12 mouse cellular contexts compared by ENCODE assay signal in genomic region chr12:83512783-83513182, GRCm38 (mm10). TPM values are rescaled to one million over a fixed set of nuclear protein-coding genes. Genes with fewer than 3 reads are reported as not detected.
A peak's percentile ranks its signal among the peaks of the same experiment; 100 is the strongest.
DNase-seq lines count a peak whose midpoint lies in the region; ATAC-seq lines count a peak whose summit lies in the region.
"Had no signal": no experiment of that assay in that cellular context is flagged by ENCODE, and none has a peak within 500 bp of the region (broad histone marks: within the 10 kb centered on the region; RNA-seq: fewer than 3 reads in every experiment).

No protein-coding gene starts in this region.

- intact Hi-C loops in heart, postnatal 25 days (cut with DNase I), result no loop called here

- ATAC-seq in neural tube, embryonic 13.5 days (ENCODE audit: low read depth), result peak; percentile 75
- ATAC-seq in intestine, embryonic 16.5 days, result no peak

- peaks cover 14% of the 10 kb centered on the region for H3K4me1 ChIP-seq in neural tube, embryonic 13.5 days (replicated peaks)
- H3K4me1 ChIP-seq in intestine, embryonic 16.5 days (ENCODE audit: control insufficient read depth, insufficient read depth, low read length), result peaks cover 5% of the 10 kb centered on the region; the same call in 1 of the 2 replicates

- no peaks in the 10 kb centered on the region for H3K36me3 ChIP-seq in neural tube, embryonic 13.5 days
- H3K36me3 ChIP-seq in intestine, embryonic 16.5 days (ENCODE audit: control insufficient read depth, insufficient read depth, low read length), result no peaks in the 10 kb centered on the region

- H3K27ac ChIP-seq in neural tube, embryonic 13.5 days (replicated peaks), result peak overlapping the region; percentile 70
- no peak overlapping the region for H3K27ac ChIP-seq in intestine, embryonic 16.5 days (ENCODE audit: low read length)
- H3K27ac ChIP-seq: macrophage had no signal

- peak; percentile 80 for DNase-seq in heart, adult 11 months
- no peak for DNase-seq in heart, postnatal 25 days (ENCODE audit: low spot score)
- DNase-seq in neural tube, embryonic 10.5 days (ENCODE audit: extremely low spot score, low spot score), result no peak
- DNase-seq in lung, adult 18-20 months, result no peak
- no peak for DNase-seq in embryo, embryonic 11 days
- DNase-seq in yolk sac, embryonic 10.5 days (ENCODE audit: low spot score), result no peak
- DNase-seq: cerebellum, adult 18-20 months; thymus, adult 2 months had no signal

- WGBS in neural tube, embryonic 13.5 days, result 9% methylated on average over 4 of the region's 4 CpGs
- 28% methylated on average over 4 of the region's 4 CpGs for WGBS in intestine, embryonic 16.5 days

- no peak overlapping the region for H3K4me2 ChIP-seq in neural tube, embryonic 13.5 days
- H3K4me2 ChIP-seq in intestine, embryonic 16.5 days (ENCODE audit: low read depth, low read length), result no peak overlapping the region

- no peak overlapping the region for H3K9ac ChIP-seq in neural tube, embryonic 13.5 days
- peak overlapping the region; percentile 41; the same call in 1 of the 2 replicates for H3K9ac ChIP-seq in intestine, embryonic 16.5 days (ENCODE audit: low read depth, low read length)

- H3K9me3 ChIP-seq in neural tube, embryonic 13.5 days, result no peaks in the 10 kb centered on the region
- no peaks in the 10 kb centered on the region for H3K9me3 ChIP-seq in intestine, embryonic 16.5 days (ENCODE audit: control insufficient read depth, low read length)

- H3K27me3 ChIP-seq in neural tube, embryonic 13.5 days, result no peaks in the 10 kb centered on the region
- H3K27me3 ChIP-seq in intestine, embryonic 16.5 days (replicated peaks; ENCODE audit: control insufficient read depth, insufficient read depth, low read length), result no peaks in the 10 kb centered on the region

- H3K4me3 ChIP-seq in neural tube, embryonic 13.5 days, result no peak overlapping the region
- no peak overlapping the region for H3K4me3 ChIP-seq in intestine, embryonic 16.5 days (ENCODE audit: low read length)
- H3K4me3 ChIP-seq: myocyte had no signal

RNA-seq across cellular contexts. Expression of gene Dcaf4, which starts 7.5 kb away (rescaled TPM):
- 10 to 100 TPM; 14.1 to 15.2 TPM for total RNA-seq in heart, postnatal 25 days (2021)
- 33.2 and 35.6 TPM in 2 replicates for polyA plus RNA-seq in neural tube, embryonic 13.5 days (2015; fragmentation: Nextera tagmentation; extraction: Ambion mirVana)
- polyA plus RNA-seq in intestine, embryonic 16.5 days (2015; fragmentation: Nextera tagmentation; extraction: Ambion mirVana), result 24.6 and 29.5 TPM in 2 replicates

RNA-seq across cellular contexts. Expression of gene Dpf3, which starts 25.3 kb away (rescaled TPM):
- total RNA-seq in heart, postnatal 25 days (2021), result 10 to 100 TPM; 17.4 to 21.3 TPM
- polyA plus RNA-seq in neural tube, embryonic 13.5 days (2015; fragmentation: Nextera tagmentation; extraction: Ambion mirVana), result 20.8 and 21.7 TPM in 2 replicates
- 7.4 and 8.0 TPM in 2 replicates for polyA plus RNA-seq in intestine, embryonic 16.5 days (2015; fragmentation: Nextera tagmentation; extraction: Ambion mirVana)
- polyA plus RNA-seq: macrophage had no signal
